Mouse (Mus musculus) adipocyte (in vitro differentiated cells): ENCODE measurements at regions not wholly inside any gene's neighbourhood (a gene's known extent, or its start where the extent isn't known, plus 50 kb on each side); places are given as distances from the start of the nearest gene placed in this dataset.

Experiments
- DNase-seq: peaks from one replicate; pipeline ENCODE4 v3.0.0-alpha.2; 2016; ENCODE audit warnings: low spot score

- no peak for DNase-seq
These were observed 152.6 kb downstream of the Enc1 start for GRCm38 (mm10) chr13:97393456-97393855.

GRCm38 (mm10) chr13:97390449-97390930, 149.6 kb downstream of the Enc1 start:
- peak; percentile 13 for DNase-seq

- peak; percentile 12 for DNase-seq
These were observed 148.1 kb downstream of the Enc1 start for GRCm38 (mm10) chr13:97388851-97389479.

GRCm38 (mm10) chr13:97386511-97386910, 145.6 kb downstream of the Enc1 start:
- no peak for DNase-seq

- no peak for DNase-seq
These were observed 144.6 kb downstream of the Enc1 start for GRCm38 (mm10) chr13:97385531-97385930.

GRCm38 (mm10) chr13:97384091-97384777, 143.3 kb downstream of the Enc1 start:
- DNase-seq = no peak

GRCm38 (mm10) chr13:97383351-97383750, 142.4 kb downstream of the Enc1 start:
- no peak for DNase-seq

GRCm38 (mm10) chr13:97380366-97380765, 139.5 kb downstream of the Enc1 start:
- DNase-seq = no peak

GRCm38 (mm10) chr13:97376232-97376523, 135.3 kb downstream of the Enc1 start:
- no peak for DNase-seq

- DNase-seq = peak; percentile 12
These were observed 134.8 kb downstream of the Enc1 start for GRCm38 (mm10) chr13:97375501-97376231.

- DNase-seq = no peak
These were observed 131.4 kb downstream of the Enc1 start for GRCm38 (mm10) chr13:97372348-97372747.

- no peak for DNase-seq
These were observed 130.3 kb downstream of the Enc1 start for GRCm38 (mm10) chr13:97371200-97371599.

GRCm38 (mm10) chr13:97366723-97367122, 125.8 kb downstream of the Enc1 start:
- no peak for DNase-seq

GRCm38 (mm10) chr13:97365557-97366244, 124.8 kb downstream of the Enc1 start:
- DNase-seq = no peak

- DNase-seq = no peak
These were observed 124.1 kb downstream of the Enc1 start for GRCm38 (mm10) chr13:97365004-97365403.

GRCm38 (mm10) chr13:97363765-97364164, 122.9 kb downstream of the Enc1 start:
- DNase-seq = no peak

GRCm38 (mm10) chr13:97363214-97363613, 122.3 kb downstream of the Enc1 start:
- no peak for DNase-seq

GRCm38 (mm10) chr13:97360551-97360950, 119.6 kb downstream of the Enc1 start:
- DNase-seq = no peak

- DNase-seq = no peak
These were observed 117.9 kb downstream of the Enc1 start for GRCm38 (mm10) chr13:97358781-97359305.

GRCm38 (mm10) chr13:97358261-97358660, 117.4 kb downstream of the Enc1 start:
- no peak for DNase-seq

- no peak for DNase-seq
These were observed 116.3 kb downstream of the Enc1 start for GRCm38 (mm10) chr13:97356923-97357807.
